Mouse (Mus musculus) telencephalon, adult 2 months (tissue): ENCODE measurements at regions not wholly inside any gene's neighbourhood (a gene's known extent, or its start where the extent isn't known, plus 50 kb on each side); places are given as distances from the start of the nearest gene placed in this dataset.
"Not testable (repeated sequence)": the region's sequence is repeated elsewhere in the genome, so short reads cannot be mapped to it uniquely, and the experiment has no call there.

ENCODE experiments used
- DNase-seq: peaks from one replicate; pipeline ENCODE4 v3.0.0-alpha.2; 2011; ENCODE audit warnings: low read depth, low spot score

DNA sequence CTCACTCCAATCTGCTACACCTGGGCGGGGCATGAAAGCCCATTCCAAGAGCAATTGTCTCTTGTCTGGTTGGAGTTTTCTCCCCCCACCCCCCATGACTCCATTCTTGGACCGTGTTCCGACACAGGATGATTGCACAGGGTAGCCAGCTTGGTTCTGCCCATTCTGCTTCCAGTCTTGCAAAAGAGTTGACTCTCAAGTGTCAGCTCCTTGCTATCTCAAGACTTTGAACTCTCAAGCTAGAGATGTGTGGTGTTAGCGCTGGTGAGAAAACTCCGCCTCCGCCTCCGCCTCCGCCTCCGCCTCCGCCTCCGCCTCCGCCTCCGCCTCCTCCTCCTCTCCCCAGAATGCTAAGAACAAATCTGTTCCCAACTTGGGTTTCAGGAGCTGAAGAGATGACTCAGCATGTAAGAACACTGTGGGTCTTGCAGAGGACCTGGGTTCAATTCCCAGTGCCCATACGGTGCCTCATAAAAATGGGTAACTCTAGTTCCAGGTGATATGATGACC lies 135.1 kb downstream of the Bcat1 start:
- DNase-seq, result no peak

DNA sequence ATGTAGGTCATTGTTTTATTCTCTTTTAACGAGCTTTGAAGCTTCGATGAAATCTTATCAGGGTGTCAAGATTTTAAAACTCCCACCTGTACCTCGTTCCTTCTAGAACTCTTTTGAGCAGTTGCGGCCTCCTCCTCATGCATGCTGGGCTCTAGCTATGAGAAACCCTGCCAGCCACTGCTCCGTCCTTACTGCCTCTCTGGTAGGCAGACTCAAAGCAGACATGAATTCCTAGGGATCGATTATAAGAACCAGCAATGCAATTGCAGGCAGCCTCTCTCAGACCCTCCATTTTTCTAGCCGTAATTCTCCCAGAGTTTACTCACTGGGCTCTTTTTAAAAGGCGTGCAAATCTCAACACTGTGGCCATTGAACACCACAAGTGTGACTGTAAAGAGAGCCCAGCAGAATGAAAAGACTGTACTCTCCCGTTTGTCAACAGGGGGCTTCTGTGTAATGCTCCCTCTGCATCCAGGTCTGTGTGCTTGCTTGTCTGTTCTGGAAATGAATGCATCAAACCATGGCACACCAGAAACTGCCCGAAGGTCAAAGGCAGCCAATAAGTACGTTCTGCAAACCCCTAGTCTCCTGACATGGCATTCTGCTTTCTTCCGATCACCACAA lies 137.3 kb downstream of the Bcat1 start:
- no peak for DNase-seq

DNA sequence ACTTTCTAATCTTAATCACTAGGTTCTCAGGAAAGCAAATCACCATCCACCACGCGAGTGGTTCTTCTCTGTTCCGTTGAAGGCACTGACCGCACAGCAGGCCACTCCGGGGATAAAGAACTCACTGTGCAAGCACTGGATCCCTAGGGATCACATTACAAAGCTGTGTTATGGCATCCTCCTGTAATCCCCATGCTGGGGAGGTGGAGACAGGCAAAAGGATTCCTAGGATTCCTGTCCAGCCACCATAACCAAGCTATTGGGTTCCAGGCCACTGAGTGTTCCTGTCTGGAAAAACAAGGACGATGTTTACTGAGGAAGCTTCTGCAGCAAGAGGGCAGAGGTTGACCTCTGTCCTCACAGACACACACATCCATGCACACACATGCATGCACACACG lies 138.8 kb downstream of the Bcat1 start:
- no peak for DNase-seq

DNA sequence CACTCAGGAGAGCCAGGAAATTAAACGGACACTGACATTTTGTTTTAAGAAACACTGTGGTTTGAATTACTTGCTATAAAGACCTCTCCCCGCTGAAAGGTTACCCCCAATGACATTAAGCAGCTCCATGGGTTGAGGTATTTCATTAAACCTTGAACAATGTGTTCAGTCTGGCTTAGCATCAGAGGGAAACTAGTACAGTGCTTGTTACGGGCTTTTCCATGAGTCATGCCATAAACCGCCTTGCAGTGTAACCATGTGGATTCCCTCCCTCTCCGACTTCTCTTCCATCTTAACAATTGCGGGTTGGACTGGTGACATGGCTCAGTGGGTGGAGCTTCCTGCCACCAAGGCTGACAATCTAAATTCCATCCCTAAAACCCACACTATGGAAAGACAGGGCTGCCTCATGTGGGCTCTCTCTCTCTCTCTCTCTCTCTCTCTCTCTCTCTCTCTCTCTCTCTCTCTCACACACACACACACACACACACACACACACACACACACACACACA lies 142.2 kb downstream of the Bcat1 start:
- DNase-seq, result no peak

DNA sequence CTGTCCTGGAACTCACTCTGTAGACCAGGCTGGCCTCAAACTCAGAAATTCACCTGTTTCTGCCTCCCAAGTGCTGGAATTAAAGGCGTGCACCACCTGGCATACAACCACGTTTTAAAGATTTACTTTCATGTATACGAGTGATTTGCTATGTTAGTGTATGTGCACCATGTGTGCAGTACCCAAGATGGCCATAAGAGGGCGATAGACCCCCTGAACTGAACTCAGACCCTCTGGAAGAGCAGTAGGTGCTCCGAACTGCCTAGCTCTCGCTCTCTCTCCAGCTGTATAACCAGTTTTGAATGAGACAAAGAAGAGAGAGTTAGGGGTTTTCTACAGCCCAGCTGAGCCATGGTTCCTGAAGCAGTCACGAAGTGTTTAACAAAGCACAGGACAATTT lies 143.6 kb downstream of the Bcat1 start:
- DNase-seq, result no peak

DNA sequence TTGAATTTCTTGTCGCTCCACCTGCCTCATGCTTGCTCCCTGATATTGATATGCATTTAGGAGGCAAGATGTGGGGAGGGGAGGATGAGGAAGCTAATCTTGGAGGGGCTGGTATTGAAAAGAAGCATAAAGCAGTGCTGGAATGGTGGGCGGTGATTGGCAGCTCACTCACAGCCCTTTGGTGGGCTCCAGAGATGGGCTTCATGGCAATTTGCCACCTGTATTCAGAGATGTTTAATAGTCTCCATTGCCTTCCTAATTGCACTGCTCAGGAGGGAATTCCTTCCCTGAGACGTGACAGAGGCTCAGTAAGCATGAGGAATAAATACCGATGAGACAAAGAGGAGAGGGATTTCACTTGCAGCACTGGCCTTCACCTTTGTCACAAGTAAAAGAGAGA lies 146.0 kb downstream of the Bcat1 start:
- DNase-seq, result no peak

DNA sequence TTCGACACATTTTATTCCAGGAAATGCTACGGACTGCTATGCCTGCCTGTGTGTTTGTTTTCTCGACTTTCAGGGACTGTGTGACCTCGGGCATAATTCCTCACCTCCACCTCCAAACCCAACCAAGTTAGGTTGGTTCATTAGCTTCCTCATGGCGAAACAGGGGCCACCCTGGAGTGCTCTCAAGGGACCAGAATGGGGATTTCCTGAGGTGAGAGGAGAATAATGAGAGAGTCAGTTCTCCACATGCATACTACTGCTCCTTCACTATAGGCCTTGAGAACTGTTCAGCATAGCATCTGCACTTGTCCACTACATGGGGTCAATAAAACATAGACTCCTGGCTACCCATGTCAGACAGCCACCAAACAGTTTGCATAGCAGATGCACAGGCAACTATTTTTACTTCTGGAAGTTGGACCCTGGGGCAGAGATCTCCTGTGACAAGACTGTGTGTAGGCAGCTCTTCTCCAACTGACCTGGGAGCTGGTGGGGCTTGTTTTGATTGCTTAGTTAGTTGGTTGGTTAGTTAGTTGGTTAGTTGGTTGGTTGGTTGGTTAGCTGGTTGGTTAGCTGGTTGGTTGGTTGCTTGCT lies 146.6 kb downstream of the Bcat1 start:
- DNase-seq, result no peak

DNA sequence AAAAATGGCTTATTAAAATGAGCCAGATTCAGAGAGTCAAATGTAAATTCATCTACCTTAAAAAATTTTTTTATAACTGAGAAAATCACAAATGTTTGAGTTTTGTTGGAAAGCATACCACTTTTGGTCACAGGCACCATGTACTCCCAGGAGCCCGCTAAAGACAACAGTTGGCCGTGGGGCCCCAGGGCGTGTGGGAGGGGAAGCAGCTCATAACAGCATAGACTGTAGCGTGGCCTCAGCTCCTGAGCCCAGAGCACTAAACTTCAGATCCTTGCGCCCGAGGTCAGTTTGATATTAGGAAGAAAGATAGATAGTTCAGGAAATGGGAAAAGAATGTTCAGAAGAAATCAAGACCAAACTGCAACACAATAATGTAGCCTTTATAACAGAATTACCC lies 145.8 kb upstream of the Sox5 start:
- no peak for DNase-seq

DNA sequence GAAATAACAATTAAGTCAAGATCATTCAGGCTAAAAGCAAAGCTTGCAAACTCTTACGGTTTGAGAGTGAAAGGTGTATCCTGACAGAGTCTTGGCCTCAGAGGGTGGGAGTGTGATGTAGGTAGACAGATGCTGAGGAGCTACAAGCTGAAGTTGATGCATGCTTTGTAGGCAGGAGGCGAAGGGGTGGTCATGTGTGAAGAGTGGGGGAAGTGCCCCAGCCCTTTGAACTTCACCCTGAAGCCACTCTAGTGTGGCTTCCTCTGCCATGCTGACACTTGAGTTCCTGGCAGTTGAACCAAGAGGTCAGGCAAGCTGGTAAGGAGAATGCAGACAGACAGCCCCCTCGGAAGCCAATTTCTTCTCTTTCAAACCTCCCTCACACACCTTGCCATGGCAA lies 141.0 kb upstream of the Sox5 start:
- no peak for DNase-seq

DNA sequence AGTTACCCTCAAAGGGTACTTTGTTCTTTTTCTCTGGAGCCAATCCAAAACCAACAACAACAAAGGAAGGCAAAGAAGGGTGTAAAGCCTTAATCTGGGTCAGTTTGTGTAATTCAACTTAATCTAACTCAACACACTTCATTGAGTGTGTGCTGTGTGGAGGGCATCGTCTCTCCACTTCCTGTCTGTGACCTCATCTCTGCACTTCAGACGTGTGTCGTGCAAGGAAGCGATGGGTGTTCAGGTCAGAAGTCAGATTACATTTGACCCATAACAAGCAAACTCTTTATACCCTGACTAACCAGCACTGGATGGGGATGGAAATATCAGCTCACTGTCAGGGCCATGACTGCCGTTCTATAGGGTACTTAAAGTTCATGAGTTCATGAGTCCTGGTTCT lies 138.0 kb upstream of the Sox5 start:
- no peak for DNase-seq

DNA sequence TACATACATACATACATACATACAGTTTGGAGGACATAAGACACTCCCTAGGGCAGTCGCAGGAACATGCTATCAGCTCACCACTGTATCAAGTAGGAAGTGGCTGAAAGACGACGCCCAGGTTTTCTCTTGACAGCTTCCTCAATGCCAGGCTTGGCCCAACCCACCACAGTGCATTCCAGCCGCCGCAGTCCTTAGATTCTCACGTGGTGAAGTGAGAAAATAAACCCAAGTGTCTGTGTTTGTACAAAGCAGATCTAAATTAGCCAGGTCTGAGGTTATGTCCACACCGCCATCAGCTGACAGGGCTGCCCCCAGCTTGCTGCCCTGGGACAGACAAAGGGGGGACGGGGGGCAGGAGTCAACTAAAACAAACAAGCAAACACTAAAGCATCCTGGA lies 135.4 kb upstream of the Sox5 start:
- no peak for DNase-seq

DNA sequence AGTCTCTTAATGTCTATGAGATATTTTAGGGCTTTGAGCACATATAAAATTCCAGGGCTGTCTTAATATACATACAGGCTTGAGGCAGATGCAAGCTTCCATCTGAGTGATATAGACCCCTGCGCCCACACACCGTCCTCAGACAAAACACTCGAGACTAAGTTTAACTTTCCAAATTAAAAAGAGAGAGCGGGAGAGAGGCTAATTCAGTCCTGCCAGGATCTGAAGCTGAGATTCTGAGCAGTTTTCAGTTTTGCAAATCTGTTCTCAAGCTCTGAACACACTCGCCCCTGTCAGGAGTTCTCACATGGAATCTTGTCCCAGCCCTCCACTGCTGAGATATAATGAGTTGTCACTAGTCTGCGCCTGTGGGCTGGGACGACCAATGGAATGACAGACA lies 130.0 kb upstream of the Sox5 start:
- DNase-seq, result peak; percentile 46

DNA sequence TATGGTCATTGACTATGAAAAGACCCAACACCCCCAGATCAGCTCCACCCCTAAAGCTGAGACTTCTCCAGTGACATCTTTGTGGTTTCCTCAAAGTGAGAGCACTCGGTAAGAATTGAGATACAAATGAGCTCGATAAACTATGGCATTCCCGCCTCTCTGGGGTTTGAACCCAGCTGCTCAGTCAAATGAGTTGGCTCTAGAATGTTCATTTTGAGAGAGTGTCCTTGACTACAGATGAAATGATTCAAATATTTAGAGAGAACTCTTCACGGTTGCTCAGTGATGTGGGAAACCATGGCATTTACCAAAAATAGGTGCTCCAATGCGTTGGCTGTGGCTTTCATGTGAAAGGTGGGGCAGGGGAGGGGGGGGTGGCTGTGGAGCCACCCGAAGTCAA lies 128.6 kb upstream of the Sox5 start:
- no peak for DNase-seq

DNA sequence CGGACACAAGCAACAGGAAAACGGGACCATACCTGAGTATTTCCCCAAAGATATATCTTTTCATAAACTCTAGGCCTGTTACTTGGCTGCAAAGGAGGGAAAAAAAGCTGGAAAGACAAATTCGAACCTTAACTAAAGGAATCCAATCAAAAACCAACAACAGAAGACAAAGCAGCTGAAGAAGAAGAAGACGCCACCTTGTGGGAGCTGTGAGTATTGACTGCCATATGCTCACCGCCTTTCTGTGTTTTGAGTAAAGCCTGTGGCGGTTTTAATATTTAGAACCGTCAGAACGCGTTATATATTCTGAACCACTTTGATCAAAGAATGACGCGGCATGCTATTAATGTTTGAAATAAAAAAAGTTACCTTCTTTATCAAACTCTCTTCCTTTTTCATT lies 126.9 kb upstream of the Sox5 start:
- DNase-seq, result no peak

DNA sequence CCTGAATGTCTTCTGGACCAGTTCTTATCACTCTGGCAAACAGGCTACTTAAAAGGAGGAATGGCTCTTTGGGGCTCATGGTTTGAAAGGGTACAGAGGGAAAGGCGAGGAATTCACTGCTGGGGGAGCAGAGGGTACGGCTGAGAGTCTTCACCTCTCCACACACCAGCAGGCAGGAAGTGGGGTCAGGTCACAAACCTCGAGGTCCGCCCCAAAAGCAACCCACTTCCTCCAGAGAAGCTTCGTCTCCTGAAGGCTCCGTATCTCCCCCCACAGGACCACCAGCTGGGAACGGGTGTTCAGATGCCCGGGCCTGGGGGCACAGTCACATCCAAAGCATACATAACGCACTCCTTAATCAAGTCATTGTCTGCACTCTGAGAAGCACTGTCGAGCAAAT lies 121.4 kb upstream of the Sox5 start:
- DNase-seq, result no peak

DNA sequence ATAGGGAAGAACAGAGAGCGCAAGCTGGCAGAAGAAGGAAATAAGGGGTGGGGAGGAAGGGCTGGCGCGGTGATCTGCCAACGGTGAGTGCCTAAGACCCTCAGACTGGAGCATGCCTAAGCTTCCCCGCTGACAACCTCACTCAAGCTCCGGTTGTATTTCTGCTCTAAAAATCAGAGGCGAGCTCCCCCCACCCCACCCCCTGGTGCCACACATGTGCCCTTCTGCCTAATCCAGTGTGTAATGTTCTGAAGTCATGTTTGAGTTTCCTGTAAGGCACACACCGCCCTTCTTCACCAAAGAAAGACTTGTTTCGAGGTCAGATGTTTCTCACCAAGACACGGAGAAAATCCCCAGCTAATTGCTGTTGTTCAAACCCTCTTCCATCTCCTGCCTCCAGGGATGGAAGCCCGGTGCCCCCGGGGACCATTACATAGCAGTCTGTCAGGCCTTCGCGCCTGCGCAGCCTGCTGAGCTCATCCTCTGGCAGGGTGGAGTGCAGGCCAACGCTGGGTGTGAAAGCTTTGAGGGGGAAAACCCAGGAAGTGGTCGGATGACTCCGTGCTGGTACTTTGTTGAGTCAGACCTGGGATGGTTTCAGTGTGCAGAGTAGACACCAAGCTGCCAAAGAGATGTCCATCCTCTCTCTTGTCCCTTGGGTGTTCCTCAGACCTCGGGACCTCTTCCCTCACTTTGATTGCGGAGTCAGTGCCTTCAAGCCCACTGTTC lies 120.7 kb upstream of the Sox5 start:
- DNase-seq, result no peak

DNA sequence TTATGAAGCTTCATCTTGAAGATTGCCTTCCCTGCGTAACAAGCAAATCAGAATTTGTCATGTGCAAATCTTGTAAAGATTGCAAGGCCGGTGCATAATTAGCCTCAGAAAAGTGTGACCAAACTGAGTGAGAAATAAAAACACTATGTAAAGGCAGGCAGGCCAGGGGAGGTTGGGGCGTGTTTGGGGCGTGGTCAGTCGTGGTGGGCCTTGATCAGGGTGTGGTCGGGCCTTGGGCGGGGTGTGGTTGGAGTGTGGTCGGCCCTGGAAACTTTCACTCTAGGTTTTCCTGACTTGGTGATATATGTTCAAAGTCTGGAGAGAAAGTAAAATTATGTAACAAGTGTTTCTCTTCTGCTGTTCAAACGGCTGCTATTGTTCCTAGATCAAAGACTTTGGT lies 120.0 kb upstream of the Sox5 start:
- no peak for DNase-seq

DNA sequence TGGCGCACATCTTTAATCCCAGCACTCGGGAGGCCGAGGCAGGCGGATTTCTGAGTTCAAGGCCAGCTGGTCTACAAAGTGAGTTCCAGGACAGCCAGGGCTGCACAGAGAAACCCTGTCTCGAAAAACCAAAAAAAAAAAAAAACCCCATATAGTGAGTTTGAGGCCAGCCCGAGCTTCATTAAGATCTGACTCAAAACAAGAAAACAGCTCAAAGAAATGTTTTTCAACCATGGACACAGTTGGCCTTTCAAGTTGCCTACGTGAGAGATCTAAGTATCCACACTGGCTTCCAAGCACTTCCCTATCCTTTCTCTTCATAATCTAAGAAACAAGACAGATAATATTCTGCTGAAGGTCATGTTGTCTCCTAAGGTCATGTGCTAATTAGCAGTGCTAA lies 119.1 kb upstream of the Sox5 start:
- DNase-seq, result not testable (repeated sequence)

DNA sequence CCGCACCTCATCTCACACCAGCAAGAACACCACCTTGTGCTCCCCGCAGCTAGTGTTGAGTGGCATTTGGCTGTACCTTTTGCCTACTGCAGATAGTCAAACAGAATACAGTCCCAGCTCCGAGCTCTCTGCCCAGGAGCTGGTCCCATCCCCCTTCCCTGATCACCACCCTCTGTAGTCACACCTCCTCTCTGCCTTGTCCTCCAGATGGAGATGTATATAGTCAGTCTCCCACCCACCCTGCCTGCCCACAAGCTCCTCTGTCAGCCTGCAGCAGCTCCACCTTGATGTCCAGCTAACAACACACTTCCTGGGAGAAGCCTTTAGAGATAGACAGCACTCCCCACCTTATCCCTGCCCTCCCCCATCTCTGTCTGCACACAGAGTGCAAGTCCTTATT lies 115.7 kb upstream of the Sox5 start:
- no peak for DNase-seq

DNA sequence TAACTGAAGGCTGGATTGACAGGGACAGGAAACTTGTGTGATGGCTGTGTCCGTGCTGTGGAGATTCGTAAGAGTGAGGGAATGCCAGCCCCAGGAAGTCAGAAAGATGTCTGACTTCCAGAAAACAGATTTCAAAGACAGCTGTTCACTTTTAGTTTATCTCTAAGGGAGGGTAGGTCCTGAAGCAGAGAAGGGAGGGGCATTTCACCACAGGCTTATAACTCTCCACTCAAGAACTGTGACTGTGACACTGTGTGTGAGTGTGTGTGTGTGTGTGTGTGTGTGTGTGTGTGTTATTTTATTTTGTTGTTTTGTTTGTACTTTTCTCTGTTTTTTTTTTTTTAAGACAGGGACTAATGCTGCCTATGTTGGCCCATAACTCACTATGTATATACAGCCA lies 109.1 kb upstream of the Sox5 start:
- no peak for DNase-seq

DNA sequence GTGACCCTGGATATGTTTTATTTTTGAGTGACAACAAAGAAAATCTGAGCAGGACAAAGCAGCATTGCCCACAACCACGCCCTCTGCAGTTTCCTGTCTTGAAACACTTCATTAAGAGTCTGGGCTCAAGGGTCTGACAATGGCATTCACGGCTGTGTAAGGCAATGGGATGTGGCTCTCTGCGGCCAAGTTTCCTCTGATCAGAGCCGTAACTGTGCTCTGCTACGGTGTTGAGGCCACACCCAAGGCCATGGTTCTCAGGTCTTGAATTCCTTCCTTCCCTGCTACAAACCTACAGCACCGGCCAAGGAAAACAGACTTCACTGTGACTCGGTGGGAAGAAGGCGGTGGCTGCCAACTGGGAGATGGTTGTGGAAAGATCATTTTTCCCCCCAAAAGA lies 108.4 kb upstream of the Sox5 start:
- no peak for DNase-seq

DNA sequence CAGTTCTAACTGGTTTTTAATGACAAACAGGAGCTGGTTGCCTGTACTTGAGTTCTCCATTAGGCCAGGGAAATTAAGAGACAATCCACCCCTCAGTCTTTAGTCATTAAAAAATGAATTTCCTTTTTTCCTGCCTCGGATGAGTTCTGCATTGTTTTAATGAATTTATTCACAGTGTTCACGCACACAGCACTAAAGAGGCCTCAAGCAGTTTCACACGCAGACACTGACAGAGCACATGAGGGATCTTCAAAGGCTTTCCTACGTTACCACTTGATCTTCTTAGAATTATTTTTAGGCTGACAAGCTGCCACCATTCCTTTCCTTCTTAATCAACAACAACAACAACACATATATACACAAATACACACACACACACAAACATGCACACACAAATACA lies 101.3 kb upstream of the Sox5 start:
- no peak for DNase-seq

DNA sequence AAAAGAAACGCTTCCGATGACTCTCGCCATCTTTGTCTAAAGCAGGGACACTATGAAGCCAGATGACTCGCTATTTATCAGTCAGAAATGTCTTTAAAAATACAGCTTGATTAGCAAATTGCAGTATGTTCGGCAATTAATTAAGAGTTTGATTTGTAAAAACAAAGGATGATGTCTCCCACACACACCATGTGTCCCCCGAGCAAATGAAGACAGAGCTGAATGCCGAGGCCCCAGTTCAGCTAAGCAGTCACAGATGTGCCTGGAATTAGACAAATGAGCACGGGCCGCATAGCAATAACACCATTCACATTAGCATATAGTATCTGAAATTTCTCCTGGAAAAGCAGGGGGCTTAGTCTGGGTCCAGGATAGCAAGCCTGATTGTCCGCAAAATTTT lies 98.3 kb upstream of the Sox5 start:
- no peak for DNase-seq
